Mouse (Mus musculus) retina, postnatal 7 days (tissue): ENCODE results near the gene Slco2b1.

Experiments used
- DNase-seq: peaks from one replicate; pipeline ENCODE4 v3.0.0-alpha.2; 2012; ENCODE audit warnings: low read depth, low spot score

Slco2b1 gene

DNA sequence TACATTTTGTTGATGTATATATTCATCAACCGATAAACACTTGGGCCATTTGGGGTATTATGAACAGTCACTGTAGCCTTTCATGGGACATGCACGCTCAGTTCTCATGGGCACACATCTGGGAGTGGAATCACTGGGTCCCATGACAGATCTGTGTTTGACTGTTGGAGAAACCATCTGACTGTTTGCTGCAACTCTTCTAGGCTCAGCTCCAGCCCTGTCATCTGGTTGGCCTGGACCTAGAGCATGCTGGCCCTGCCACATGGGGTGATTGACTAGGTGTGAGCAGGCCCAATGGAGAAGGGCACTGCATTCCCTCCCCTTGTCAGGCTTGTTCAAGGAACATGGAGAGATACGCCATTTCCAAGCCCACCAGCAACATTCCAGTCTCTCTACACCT lies 17.2 kb downstream of the Slco2b1 start:
- DNase-seq, result no peak

DNA sequence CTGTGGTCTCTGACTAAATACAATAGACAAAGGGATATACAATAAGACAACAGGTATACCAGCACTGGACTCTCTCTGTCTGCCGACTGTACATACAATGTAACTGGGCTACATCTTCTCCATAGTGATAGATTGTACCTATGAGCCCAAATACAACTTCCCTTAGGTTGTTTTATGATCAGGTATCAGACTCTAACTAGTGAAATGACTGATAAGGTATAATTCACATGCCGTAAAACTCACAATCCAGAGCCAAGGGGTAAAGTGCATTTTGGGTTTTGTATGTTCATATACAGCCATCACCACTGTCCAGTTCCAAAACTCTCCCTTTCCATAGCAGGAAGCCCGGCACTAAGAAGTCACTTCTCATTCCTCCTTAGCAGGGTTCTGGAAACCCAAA lies 17.8 kb downstream of the Slco2b1 start:
- DNase-seq, result no peak

DNA sequence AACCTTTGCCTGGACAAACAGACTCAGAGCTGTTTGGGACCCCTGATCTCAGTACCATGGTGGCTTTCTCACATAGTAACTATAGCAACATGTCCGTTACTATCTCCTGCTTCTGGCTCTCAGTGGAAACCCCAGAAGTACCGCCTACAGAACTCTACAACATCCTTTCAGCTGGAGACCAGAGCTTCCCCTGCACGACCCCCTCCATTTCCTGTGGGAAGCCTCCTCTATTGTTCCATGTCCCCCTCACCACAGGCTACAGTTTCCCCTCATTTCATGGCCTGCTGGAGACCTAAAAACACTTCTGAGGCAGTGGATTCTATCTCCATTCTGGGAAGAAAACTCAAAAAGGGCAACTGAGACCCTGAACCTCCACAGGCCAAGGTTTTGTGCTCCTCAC lies 18.7 kb downstream of the Slco2b1 start:
- no peak for DNase-seq

DNA sequence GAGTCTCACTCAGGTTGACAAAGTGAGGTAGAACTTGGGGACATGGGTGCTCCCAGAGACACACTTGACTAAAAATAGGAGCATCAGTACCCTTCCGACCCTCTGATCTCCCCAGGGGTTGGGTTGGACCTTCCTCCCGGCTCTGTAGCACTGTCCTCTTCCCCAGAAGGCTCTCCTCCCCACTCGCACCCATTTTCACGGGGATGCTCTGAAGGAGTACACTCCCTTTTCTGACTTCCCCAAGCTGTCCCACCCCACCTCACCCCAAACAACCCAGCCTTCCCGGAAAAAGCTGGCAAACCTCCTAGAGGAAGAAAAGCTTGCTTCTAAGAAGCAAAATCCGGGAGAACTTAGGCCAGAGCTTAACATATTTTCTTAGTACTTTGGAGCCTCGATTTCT lies 20.3 kb downstream of the Slco2b1 start:
- DNase-seq, result no peak

- DNase-seq, result no peak
Observed at GRCm38 (mm10) chr7:99684086-99684485, 27.1 kb downstream of the Slco2b1 start.

DNA sequence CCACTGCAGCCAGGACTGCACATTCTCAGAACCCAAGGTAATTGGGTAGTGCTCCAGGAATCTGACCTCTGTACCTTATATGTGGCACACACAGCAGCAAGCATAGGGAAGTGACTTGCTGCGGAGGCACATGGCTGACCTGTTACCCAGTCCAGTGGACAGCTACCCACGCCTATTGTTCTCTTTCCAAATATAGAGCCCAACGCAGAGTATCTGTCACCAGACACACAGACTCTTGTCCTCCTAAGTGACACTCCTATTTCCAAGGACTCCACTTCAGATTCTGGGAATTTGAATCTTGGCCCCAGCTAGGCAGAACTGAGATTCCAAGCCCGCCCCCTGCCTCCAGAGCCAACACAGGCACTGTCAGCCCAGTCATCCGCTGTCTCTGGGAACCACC lies 30.4 kb downstream of the Slco2b1 start:
- no peak for DNase-seq

GRCm38 (mm10) chr7:99674890-99675289 lies 36.2 kb downstream of the Slco2b1 start:
- DNase-seq, result no peak

- no peak for DNase-seq
Observed at GRCm38 (mm10) chr7:99674209-99674608, 36.9 kb downstream of the Slco2b1 start.

DNA sequence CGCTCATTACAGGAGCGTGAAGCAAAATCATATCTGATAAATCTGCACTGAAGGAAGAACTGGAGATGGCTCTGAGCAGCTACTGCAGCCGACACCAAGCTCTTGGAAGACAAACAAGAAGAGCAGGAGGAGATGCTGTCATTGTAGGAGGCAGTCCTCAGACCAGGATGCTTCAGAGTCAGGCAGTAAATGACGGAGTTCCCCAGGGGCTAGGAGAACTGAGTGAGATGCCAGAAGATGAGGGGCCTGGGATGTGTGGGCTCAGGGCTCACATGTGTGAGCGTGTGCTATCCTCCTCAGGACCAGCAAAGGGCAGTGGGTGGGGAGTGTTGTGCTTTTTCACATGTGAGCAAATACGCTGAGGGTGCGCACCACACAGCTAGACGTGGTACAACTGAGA lies 38.0 kb downstream of the Slco2b1 start:
- no peak for DNase-seq

DNA sequence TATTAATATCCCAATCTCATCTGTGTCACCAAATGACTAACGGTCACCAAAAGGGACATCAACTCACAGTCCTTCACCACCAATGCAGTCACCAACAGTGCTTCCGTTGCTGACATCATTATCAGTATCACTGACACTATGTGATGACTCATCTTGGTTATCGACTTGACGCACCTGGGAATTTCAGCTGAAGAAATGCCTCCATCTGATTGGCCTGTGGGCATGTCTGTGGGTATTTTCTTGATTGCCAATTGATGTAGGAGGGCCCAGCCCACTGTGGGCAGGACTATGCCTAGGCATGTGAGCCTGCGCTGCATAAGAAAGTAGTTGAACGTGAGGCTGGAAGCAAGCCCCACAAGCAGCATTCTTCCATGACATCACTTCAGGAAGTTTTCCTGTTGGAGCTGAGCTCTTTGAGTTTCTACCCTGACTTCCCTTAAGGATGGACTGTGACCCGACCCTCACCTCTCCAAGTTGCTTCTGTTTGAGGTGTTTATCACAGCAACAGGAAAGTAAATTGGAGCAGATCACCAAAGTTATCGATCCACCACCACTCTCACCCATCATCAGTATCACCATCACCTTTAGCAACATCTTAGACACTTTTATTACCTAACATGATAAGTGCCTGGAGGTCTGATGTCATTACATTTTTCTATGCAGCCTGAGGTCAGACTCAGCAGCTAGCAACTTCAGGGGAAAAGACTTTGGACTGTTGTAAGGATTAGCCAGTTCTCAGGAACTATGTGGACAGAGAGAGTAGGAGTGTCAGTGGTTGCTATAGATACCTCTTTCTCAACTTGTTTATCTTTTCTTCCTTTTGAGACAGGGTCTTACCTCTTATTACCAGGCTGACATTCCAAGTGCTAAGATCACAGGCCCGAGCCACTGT lies 39.4 kb downstream of the Slco2b1 start:
- no peak for DNase-seq

- DNase-seq, result no peak
Observed at GRCm38 (mm10) chr7:99670915-99671314, 40.2 kb downstream of the Slco2b1 start.

DNA sequence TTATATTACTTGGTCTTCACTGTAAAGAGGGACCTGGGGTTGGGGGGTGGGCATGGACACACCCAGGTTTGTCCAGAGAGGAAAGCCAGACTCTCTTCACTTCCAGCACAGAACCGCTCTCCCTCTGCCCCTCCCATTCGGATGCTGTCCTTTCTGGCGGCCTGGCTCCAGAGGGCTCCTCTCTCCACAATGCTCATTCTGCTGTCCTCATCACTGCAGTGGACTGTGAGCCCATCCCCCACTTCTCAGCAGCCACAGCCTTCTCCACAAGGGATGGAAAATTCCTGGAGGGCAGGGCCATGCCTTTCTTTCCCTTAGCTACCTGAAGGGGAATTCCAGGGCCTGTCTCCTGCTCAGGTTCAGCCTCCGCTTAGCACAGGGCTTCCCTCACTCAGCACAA lies 42.3 kb downstream of the Slco2b1 start:
- DNase-seq, result no peak

GRCm38 (mm10) chr7:99667096-99667495 lies 44.0 kb downstream of the Slco2b1 start:
- DNase-seq, result no peak

GRCm38 (mm10) chr7:99665731-99666452 lies 45.2 kb downstream of the Slco2b1 start:
- no peak for DNase-seq

DNA sequence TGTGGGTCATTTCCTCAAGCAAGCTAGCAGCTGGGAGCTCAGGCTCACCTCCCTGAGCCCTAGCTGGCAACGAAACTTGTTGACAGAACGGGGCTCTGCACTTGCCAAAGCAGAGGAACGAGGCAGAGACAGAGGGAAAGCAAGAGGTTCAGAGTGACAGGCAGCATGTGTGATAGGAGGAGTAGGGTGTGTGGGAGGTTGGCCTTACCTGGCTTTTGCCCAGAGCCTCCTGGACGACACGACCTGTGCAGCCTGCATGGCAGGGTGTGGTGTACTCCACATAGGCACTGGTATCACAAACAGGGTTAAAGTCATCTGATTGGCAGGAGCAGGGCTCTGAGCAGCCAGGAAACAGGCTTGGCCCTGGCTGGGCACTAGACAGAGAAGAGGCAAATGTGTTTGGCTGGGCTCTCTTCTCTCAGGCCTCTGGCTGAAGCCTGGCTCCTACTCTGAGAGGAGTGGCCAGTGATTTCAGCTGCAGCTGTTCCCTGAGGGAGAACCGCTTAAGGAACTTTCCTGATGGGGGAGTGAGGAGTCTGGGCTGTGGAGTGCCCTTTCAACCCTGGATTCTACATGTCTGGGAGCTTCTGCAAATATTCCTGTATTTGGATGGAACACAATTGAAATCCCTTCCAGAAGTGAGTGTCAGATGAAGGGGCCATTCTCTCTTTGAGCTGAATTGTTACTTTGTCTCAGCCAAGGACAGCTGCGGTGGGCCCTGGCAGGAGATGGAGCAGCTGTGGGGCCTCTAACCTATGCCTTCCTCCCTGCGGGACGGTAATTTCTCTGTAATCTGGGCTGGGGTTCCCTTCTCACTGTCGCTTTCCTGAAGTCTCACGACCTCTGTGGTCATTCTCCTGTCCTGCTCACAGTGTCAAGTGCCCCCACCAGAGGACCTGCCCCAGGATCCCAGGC lies 46.3 kb downstream of the Slco2b1 start:
- DNase-seq, result no peak

DNA sequence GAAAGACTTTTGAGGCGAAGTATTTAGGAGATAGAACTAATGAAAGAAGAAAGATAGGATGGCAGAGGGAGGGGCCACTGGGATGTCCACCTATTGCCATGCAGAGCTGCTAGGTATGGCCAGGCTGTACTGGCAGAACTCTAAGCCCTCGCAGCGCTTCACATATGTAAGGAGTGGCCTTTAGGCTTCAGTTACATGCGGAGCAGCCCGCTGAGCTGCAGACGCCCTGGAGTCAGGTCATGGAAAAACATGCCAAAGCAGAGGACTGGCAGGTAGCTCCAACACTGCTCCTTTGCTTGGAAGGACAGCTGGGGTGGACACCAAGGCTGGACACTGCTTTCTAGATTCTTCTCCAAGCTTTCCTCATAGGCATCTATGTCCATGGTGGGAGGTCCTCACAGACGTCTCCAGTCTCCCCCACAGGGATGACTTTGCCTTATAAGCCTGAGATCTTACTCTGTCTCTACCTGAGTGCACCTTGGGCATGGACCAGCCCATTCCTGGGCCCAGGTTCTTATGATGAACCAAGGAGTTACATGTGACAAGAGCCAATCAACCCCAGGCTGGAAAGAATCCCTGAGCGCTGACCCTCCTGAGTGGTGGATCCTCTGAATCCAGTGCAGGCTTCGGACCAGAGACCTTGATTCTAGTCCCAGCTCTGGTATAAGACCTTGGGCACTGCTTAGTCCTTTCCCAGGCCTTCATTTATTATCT lies 47.5 kb downstream of the Slco2b1 start:
- no peak for DNase-seq

DNA sequence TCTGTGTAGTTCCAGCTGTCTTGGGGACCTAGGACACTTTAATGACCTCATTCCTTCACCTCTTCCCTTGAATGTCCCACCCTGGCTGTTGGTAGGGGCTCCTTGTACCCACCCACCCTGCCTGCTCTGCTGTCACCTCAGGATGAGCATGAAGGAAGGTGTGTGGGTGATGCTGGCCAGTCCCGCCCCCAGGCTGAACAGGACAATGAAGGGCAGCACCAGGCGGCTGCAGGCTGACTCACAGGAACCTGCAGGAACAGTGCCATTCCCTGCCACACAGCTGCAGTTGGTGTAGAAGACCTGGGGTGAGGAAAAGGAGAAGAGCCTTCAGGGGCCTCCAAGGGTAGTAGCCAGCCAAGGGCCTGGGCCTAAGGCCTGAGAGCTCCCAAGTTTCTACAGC lies 48.8 kb downstream of the Slco2b1 start:
- DNase-seq, result no peak

GRCm38 (mm10) chr7:99661571-99662230 lies 49.4 kb downstream of the Slco2b1 start:
- DNase-seq, result no peak

- no peak for DNase-seq
Observed at GRCm38 (mm10) chr7:99661071-99661470, 50.1 kb downstream of the Slco2b1 start.

- peak; percentile 80 for DNase-seq
Observed at GRCm38 (mm10) chr7:99659379-99660029, 51.6 kb downstream of the Slco2b1 start.
